In the genomic region with DNA sequence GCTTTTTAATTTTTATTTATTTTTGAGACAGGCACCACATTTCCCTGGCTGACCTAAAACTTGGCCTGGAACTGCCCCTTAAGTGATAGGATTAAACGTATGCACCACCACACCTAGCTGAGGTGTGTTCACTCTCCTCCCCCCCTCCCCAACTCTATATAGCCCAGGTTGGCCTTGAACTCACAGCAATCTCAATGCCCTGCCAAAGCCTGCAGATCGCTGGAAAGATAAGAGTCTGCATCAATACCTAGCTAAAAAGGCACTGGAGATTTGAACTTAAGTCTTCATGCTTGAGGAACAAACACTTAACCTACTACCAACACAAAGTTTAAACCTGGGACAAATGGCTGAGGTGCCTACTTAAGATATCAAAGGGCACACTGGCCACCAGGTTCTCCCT, we compare ENCODE assay signal across 21 mouse cellular contexts. TPM values are rescaled to one million over a fixed set of nuclear protein-coding genes. Genes with fewer than 3 reads are reported as not detected.
DNase-seq lines count a peak whose midpoint lies in the region; ATAC-seq and TF ChIP-seq lines count a peak whose summit lies in the region.
"Had no signal": no experiment of that assay in that cellular context is flagged by ENCODE, and none has a peak within 500 bp of the region (broad histone marks: within the 10 kb centered on the region; RNA-seq: fewer than 3 reads in every experiment).

No protein-coding gene starts in this region.

- intact Hi-C loops in heart, postnatal 36 days (cut with DNase I), result loop anchor here (5.0 kb wide), 1 partner anchor 35 kb away; no protein-coding TSS in a partner anchor

- no peak overlapping the region for H3K4me3 ChIP-seq in midbrain, embryonic 10.5 days
- H3K4me3 ChIP-seq in midbrain, embryonic 14.5 days (replicated peaks; ENCODE audit: low read depth, low read length), result no peak overlapping the region
- H3K4me3 ChIP-seq in ES-E14 (ENCODE audit: insufficient read depth in 1 of 2, low read depth in 1 of 2, low read length in 2 of 2, poor library complexity in 1 of 2, severe bottlenecking in 1 of 2), result no peak overlapping the region
- no peak overlapping the region for H3K4me3 ChIP-seq in lung, postnatal 0 days (ENCODE audit: low read depth, low read length)
- H3K4me3 ChIP-seq: embryonic facial prominence, embryonic 13.5 days; embryonic facial prominence, embryonic 15.5 days; erythroblast, embryonic 14.5 days; forebrain, embryonic 13.5 days had no signal

- TF ChIP-seq EP300 in lung, postnatal 0 days (IDR thresholded peaks at IDR 0.05), result no peak

- DNase-seq in heart, adult 11 months, result peak; percentile 84
- no peak for DNase-seq in heart, postnatal 36 days
- no peak for DNase-seq in midbrain, embryonic 10.5 days (ENCODE audit: low spot score)
- DNase-seq in midbrain, embryonic 14.5 days, result no peak
- DNase-seq in ES-E14 (ENCODE audit: low read depth, low spot score), result no peak
- no peak for DNase-seq in lung, postnatal 0 days (ENCODE audit: low spot score)
- DNase-seq: adrenal gland, adult 2 months; adrenal gland, postnatal 10 days; adrenal gland, postnatal 25 days; cerebellum, adult 11 months; cerebellum, adult 18-20 months; cerebellum, adult 8-10 months; cerebellum, adult 9-11 months; cerebellum, postnatal 14 days; cerebellum, postnatal 36 days; embryo, embryonic 11 days had no signal

- no peak overlapping the region for H3K4me2 ChIP-seq in midbrain, embryonic 14.5 days (ENCODE audit: low read length)
- no peak overlapping the region for H3K4me2 ChIP-seq in lung, postnatal 0 days (replicated peaks; ENCODE audit: low read depth, low read length)
- H3K4me2 ChIP-seq: embryonic facial prominence, embryonic 13.5 days; embryonic facial prominence, embryonic 15.5 days; forebrain, embryonic 13.5 days had no signal

- H3K36me3 ChIP-seq in midbrain, embryonic 10.5 days, result peaks cover 3% of the 10 kb centered on the region; the same call in 1 of the 2 replicates
- no peaks in the 10 kb centered on the region for H3K36me3 ChIP-seq in midbrain, embryonic 14.5 days (ENCODE audit: control insufficient read depth, insufficient read depth, low read length)
- peaks cover under 1% of the 10 kb centered on the region; the same call in 1 of the 2 replicates for H3K36me3 ChIP-seq in ES-E14 (ENCODE audit: control insufficient read depth, insufficient read depth, low read length, poor library complexity, severe bottlenecking)
- no peaks in the 10 kb centered on the region for H3K36me3 ChIP-seq in lung, postnatal 0 days (ENCODE audit: insufficient read depth, low read length)
- H3K36me3 ChIP-seq: embryonic facial prominence, embryonic 13.5 days; embryonic facial prominence, embryonic 15.5 days had no signal

- H3K4me1 ChIP-seq in midbrain, embryonic 10.5 days, result peaks cover 28% of the 10 kb centered on the region
- peaks cover 15% of the 10 kb centered on the region for H3K4me1 ChIP-seq in midbrain, embryonic 14.5 days (ENCODE audit: control insufficient read depth, insufficient read depth, low read length)
- peaks cover 8 to 28% of the 10 kb centered on the region in 2 experiments for H3K4me1 ChIP-seq in ES-E14 (ENCODE audit: control insufficient read depth in 2 of 2, insufficient read depth in 2 of 2, low read length in 2 of 2, poor library complexity in 1 of 2)
- H3K4me1 ChIP-seq in lung, postnatal 0 days (ENCODE audit: insufficient read depth, low read depth, low read length), result peaks cover 5% of the 10 kb centered on the region; the same call in 1 of the 2 replicates

- 0 out of 2 replicates have a peak overlapping the region, but pooled peaks have one; percentile 0 for H3K27ac ChIP-seq in midbrain, embryonic 10.5 days (replicated peaks)
- H3K27ac ChIP-seq in midbrain, embryonic 14.5 days (replicated peaks; ENCODE audit: low read depth, low read length), result no peak overlapping the region
- H3K27ac ChIP-seq in ES-E14 (ENCODE audit: insufficient read depth, low read depth, low read length, poor library complexity, severe bottlenecking), result peak overlapping the region; percentile 56; the same call in 1 of the 2 replicates
- H3K27ac ChIP-seq in lung, postnatal 0 days (ENCODE audit: low read length), result no peak overlapping the region
- H3K27ac ChIP-seq: embryonic facial prominence, embryonic 13.5 days; embryonic facial prominence, embryonic 15.5 days; forebrain, embryonic 13.5 days had no signal

- WGBS in midbrain, embryonic 10.5 days, result 94% methylated on average over 2 of the region's 2 CpGs
- WGBS in midbrain, embryonic 14.5 days, result 96% methylated on average over 2 of the region's 2 CpGs
- 71% methylated on average over 2 of the region's 2 CpGs for WGBS in lung, postnatal 0 days

- H3K9me3 ChIP-seq in midbrain, embryonic 10.5 days (replicated peaks), result no peaks in the 10 kb centered on the region
- H3K9me3 ChIP-seq in midbrain, embryonic 14.5 days (ENCODE audit: control insufficient read depth, low read length), result no peaks in the 10 kb centered on the region
- H3K9me3 ChIP-seq in ES-E14 (ENCODE audit: control insufficient read depth, insufficient read depth, low read depth, low read length), result no peaks in the 10 kb centered on the region
- H3K9me3 ChIP-seq in lung, postnatal 0 days (ENCODE audit: low read length), result no peaks in the 10 kb centered on the region
- H3K9me3 ChIP-seq: embryonic facial prominence, embryonic 13.5 days; embryonic facial prominence, embryonic 15.5 days; forebrain, embryonic 13.5 days had no signal

- no peak for TF ChIP-seq CTCF in lung, postnatal 0 days (IDR thresholded peaks at IDR 0.05)

- no peak overlapping the region for H3K9ac ChIP-seq in midbrain, embryonic 14.5 days (replicated peaks; ENCODE audit: low read length)
- no peak overlapping the region; the same call in 1 of the 2 replicates for H3K9ac ChIP-seq in ES-E14 (ENCODE audit: insufficient read depth, low read depth, low read length, poor library complexity, severe bottlenecking)
- no peak overlapping the region for H3K9ac ChIP-seq in lung, postnatal 0 days (replicated peaks; ENCODE audit: low read depth)
- H3K9ac ChIP-seq: embryonic facial prominence, embryonic 13.5 days; embryonic facial prominence, embryonic 15.5 days; forebrain, embryonic 13.5 days had no signal

- no peaks in the 10 kb centered on the region for H3K27me3 ChIP-seq in midbrain, embryonic 10.5 days (ENCODE audit: low read depth, poor library complexity, severe bottlenecking)
- no peaks in the 10 kb centered on the region for H3K27me3 ChIP-seq in midbrain, embryonic 14.5 days (ENCODE audit: control insufficient read depth, insufficient read depth, low read length)
- no peaks in the 10 kb centered on the region for H3K27me3 ChIP-seq in lung, postnatal 0 days (replicated peaks; ENCODE audit: insufficient read depth, low read length)
- H3K27me3 ChIP-seq: embryonic facial prominence, embryonic 13.5 days; embryonic facial prominence, embryonic 15.5 days; forebrain, embryonic 13.5 days had no signal

- ATAC-seq in midbrain, embryonic 14.5 days (ENCODE audit: low FRiP score, low TSS enrichment), result no peak
- no peak for ATAC-seq in lung, postnatal 0 days
- ATAC-seq: forebrain, embryonic 13.5 days; forebrain, embryonic 16.5 days had no signal

- in situ Hi-C loops in ES-E14 (cut with MboI; ENCODE audit: low sequenced_read_pairs in 2 of 2, unreplicated experiment in 2 of 2), result no loop called here

TF ChIP-seq in ES-E14, 5 proteins besides CTCF, POLR2A, EP300 and RAD21:
- TF ChIP-seq ZC3H11A (IDR thresholded peaks at IDR 0.05; ENCODE audit: borderline replicate concordance, low read depth, low read length), result no peak
- no peak for TF ChIP-seq HCFC1 (IDR thresholded peaks at IDR 0.05; ENCODE audit: borderline replicate concordance, insufficient read depth, low read length)
- no peak for TF ChIP-seq MAFK (IDR thresholded peaks at IDR 0.05; ENCODE audit: insufficient read depth, low read depth, low read length)
- no peak for TF ChIP-seq ZNF384 (IDR thresholded peaks at IDR 0.05; ENCODE audit: low read depth, low read length)
- no peak for TF ChIP-seq CHD2 (IDR thresholded peaks at IDR 0.05; ENCODE audit: low read depth, low read length)

RNA-seq across cellular contexts. Expression of a gene that starts 52.8 kb away (rescaled TPM):
- 10 to 100 TPM; 32.6 to 38.6 TPM for total RNA-seq in heart, postnatal 36 days (2021)
- polyA plus RNA-seq in midbrain, embryonic 10.5 days (2016; fragmentation: Nextera tagmentation; extraction: Ambion mirVana), result 64.9 and 73.0 TPM in 2 replicates
- 28.3 and 42.0 TPM in 2 replicates for polyA plus RNA-seq in midbrain, embryonic 14.5 days (2014; fragmentation: Nextera tagmentation; extraction: Ambion mirVana)
- total RNA-seq in ES-E14 (2012; rRNA removed), result 42.9 and 55.5 TPM in 2 replicates
- polyA plus RNA-seq in lung, postnatal 0 days (2015; fragmentation: Nextera tagmentation; extraction: Ambion mirVana), result 17.7 and 20.8 TPM in 2 replicates
- polyA plus RNA-seq: erythroblast, embryonic 14.5 days had no signal

Comparison
In these comparisons a context has a peak if more than half of its experiments do, and no peak if none do; other contexts are left out.
1. H3K27ac ChIP-seq: peak in midbrain, embryonic 10.5 days (single experiment) and ES-E14 (single experiment); none in midbrain, embryonic 14.5 days (single experiment) and lung, postnatal 0 days (single experiment).